Mouse (Mus musculus) stomach, embryonic 15.5 days (tissue): ENCODE measurements around the gene Faim2. TPM values are rescaled to one million over a fixed set of nuclear protein-coding genes. Genes with fewer than 3 reads are reported as not detected.
A peak's percentile ranks its signal among the peaks of the same experiment; 100 is the strongest.

Source experiments
- ATAC-seq: fragments of 200-750 bp; cut with Nextera tagmentation; 2 replicates; pipeline ENCODE4 v1.8.0; 2017; ENCODE audit warnings: low read depth, moderate number of reproducible peaks, moderate TSS enrichment; ENCODE audit not compliant: insufficient read depth, low FRiP score
- H3K27ac ChIP-seq: fragments of 300-500 bp; sonication (generic); 2 replicates; pipeline ENCODE4 v1.5.1; 2015; ENCODE audit warnings: mild to moderate bottlenecking, inconsistent platforms
- H3K27me3 ChIP-seq: fragments of 300-500 bp; sonication (generic); replicated peaks from 2 replicates; pipeline ENCODE4 v1.6.1; 2015; ENCODE audit warnings: inconsistent platforms
- H3K36me3 ChIP-seq: fragments of 300-500 bp; sonication (generic); 2 replicates; pipeline ENCODE4 v1.6.1; 2015; ENCODE audit warnings: inconsistent platforms
- H3K4me1 ChIP-seq: fragments of 300-500 bp; sonication (generic); 2 replicates; pipeline ENCODE4 v1.6.1; 2015; ENCODE audit warnings: inconsistent platforms
- H3K4me2 ChIP-seq: fragments of 300-500 bp; sonication (generic); 2 replicates; pipeline ENCODE4 v1.6.1; 2015; ENCODE audit warnings: mild to moderate bottlenecking, inconsistent platforms
- H3K4me3 ChIP-seq: fragments of 300-500 bp; sonication (generic); replicated peaks from 2 replicates; pipeline ENCODE4 v1.5.1; 2015; ENCODE audit warnings: inconsistent platforms
- H3K9ac ChIP-seq: fragments of 300-500 bp; sonication (generic); 2 replicates; pipeline ENCODE4 v1.6.1; 2015; ENCODE audit warnings: inconsistent platforms
- H3K9me3 ChIP-seq: fragments of 300-500 bp; sonication (generic); 2 replicates; pipeline ENCODE4 v1.6.1; 2016; ENCODE audit warnings: inconsistent platforms
- WGBS: fragments of 180-500 bp; shearing (Covaris S2); methylation state at CpG from one replicate; pipeline ENCODE4 v1.1.7; 2015; 5-methylcytosine and 5-hydroxymethylcytosine counted together
- polyA plus RNA-seq: library from polyadenylated mRNA; unstranded; fragments of >200 nt; fragmentation: Nextera tagmentation; extraction: Ambion mirVana; gene quantifications from 2 replicates; pipeline ENCODE4 v1.2.1, GENCODE M21; 2015

The Faim2 gene
- polyA plus RNA-seq, 1 experiment from 2014 or later, result 0.92 TPM

- peaks cover 21% of the 10 kb centered on the region for H3K4me1 ChIP-seq
- WGBS, result under 1% methylated on average over 39 of the region's 43 CpGs
- peak overlapping the region; percentile 78 for H3K4me2 ChIP-seq
- peak overlapping the region; percentile 63 for H3K9ac ChIP-seq
- peak; percentile 56 for ATAC-seq
- no peaks in the 10 kb centered on the region for H3K27me3 ChIP-seq
- H3K36me3 ChIP-seq, result no peaks in the 10 kb centered on the region
- peak overlapping the region; percentile 70 for H3K4me3 ChIP-seq
- H3K27ac ChIP-seq, result peak overlapping the region; percentile 90
- no peaks in the 10 kb centered on the region for H3K9me3 ChIP-seq
These were observed 70.9 kb downstream of the Faim2 start for GRCm38 (mm10) chr15:99456963-99457605.

- H3K27me3 ChIP-seq, result no peaks in the 10 kb centered on the region
- H3K4me1 ChIP-seq, result peaks cover 21% of the 10 kb centered on the region
- peak overlapping the region; percentile 63; the same call in 1 of the 2 replicates for H3K9ac ChIP-seq
- no peaks in the 10 kb centered on the region for H3K36me3 ChIP-seq
- H3K4me3 ChIP-seq, result peak overlapping the region; percentile 70
- 21% methylated on average over 7 of the region's 7 CpGs for whole genome bisulfite sequencing
- no peaks in the 10 kb centered on the region for H3K9me3 ChIP-seq
- ATAC-seq, result no peak
- H3K4me2 ChIP-seq, result peak overlapping the region; percentile 78
- peak overlapping the region; percentile 90 for H3K27ac ChIP-seq
These were observed 71.5 kb downstream of the Faim2 start for GRCm38 (mm10) chr15:99456338-99456962.

- Histone ChIP-seq H3K4me3 (no peak overlapping the region), H3K36me3 (no peaks in the 10 kb centered on the region), H3K4me2 (peak overlapping the region; percentile 78; the same call in 1 of the 2 replicates), H3K9me3 (no peaks in the 10 kb centered on the region), H3K27ac (no peak overlapping the region), H3K4me1 (peaks cover 21% of the 10 kb centered on the region), H3K27me3 (no peaks in the 10 kb centered on the region), H3K9ac (no peak overlapping the region)
- WGBS, result 83% methylated on average over 3 of the region's 3 CpGs
- no peak for ATAC-seq
These were observed 72.5 kb downstream of the Faim2 start for GRCm38 (mm10) chr15:99455415-99455814.

- no peak overlapping the region for H3K4me3 ChIP-seq
- H3K36me3 ChIP-seq, result no peaks in the 10 kb centered on the region
- no peaks in the 10 kb centered on the region for H3K27me3 ChIP-seq
- H3K4me2 ChIP-seq, result no peak overlapping the region
- peaks cover 23% of the 10 kb centered on the region for H3K4me1 ChIP-seq
- ATAC-seq, result no peak
- H3K9me3 ChIP-seq, result no peaks in the 10 kb centered on the region
- WGBS, result 74% methylated on average over 7 of the region's 7 CpGs
- no peak overlapping the region; the same call in 1 of the 2 replicates for H3K27ac ChIP-seq
- no peak overlapping the region for H3K9ac ChIP-seq
These were observed 73.2 kb downstream of the Faim2 start for GRCm38 (mm10) chr15:99454585-99455279.

- Histone ChIP-seq H3K4me3 (no peak overlapping the region), H3K4me2 (no peak overlapping the region), H3K36me3 (no peaks in the 10 kb centered on the region), H3K27ac (no peak overlapping the region), H3K9ac (no peak overlapping the region), H3K9me3 (no peaks in the 10 kb centered on the region), H3K4me1 (peaks cover 30% of the 10 kb centered on the region), H3K27me3 (no peaks in the 10 kb centered on the region)
- no peak for ATAC-seq
- 66% methylated on average over 11 of the region's 11 CpGs for WGBS
These were observed 74.6 kb downstream of the Faim2 start for GRCm38 (mm10) chr15:99453153-99453900.

- Histone ChIP-seq H3K27me3 (no peaks in the 10 kb centered on the region), H3K9me3 (no peaks in the 10 kb centered on the region), H3K4me3 (no peak overlapping the region), H3K4me1 (peaks cover 13% of the 10 kb centered on the region), H3K9ac (no peak overlapping the region), H3K27ac (peak overlapping the region; percentile 44), H3K4me2 (no peak overlapping the region), H3K36me3 (no peaks in the 10 kb centered on the region)
- ATAC-seq, result peak; percentile 38; the same call in 1 of the 2 replicates
- WGBS, result 57% methylated on average over 8 of the region's 8 CpGs
These were observed 78.1 kb downstream of the Faim2 start for GRCm38 (mm10) chr15:99449751-99450280.

GRCm38 (mm10) chr15:99449131-99449750 lies 78.7 kb downstream of the Faim2 start:
- Histone ChIP-seq H3K36me3 (no peaks in the 10 kb centered on the region), H3K4me1 (peaks cover 11% of the 10 kb centered on the region), H3K27me3 (no peaks in the 10 kb centered on the region), H3K4me2 (no peak overlapping the region), H3K9ac (no peak overlapping the region), H3K27ac (peak overlapping the region; percentile 44), H3K4me3 (no peak overlapping the region), H3K9me3 (no peaks in the 10 kb centered on the region)
- peak; percentile 36 for ATAC-seq
- 62% methylated on average over 9 of the region's 9 CpGs for WGBS

Other genes with a start within 250 kb of the Faim2 start
- gene Prpf40b, start 233.1 kb downstream of the Faim2 start, polyA plus RNA-seq, result 42.8 and 46.3 TPM in 2 replicates
- 0.06 and 0.23 TPM in 2 replicates for gene Fam186b, start 232.3 kb downstream of the Faim2 start, polyA plus RNA-seq
- 18.2 and 21.3 TPM in 2 replicates for gene Fmnl3, start 157.7 kb downstream of the Faim2 start, polyA plus RNA-seq
- gene Tmbim6, start 135.3 kb downstream of the Faim2 start, polyA plus RNA-seq, result 425 and 426 TPM in 2 replicates
- gene Nckap5l, start 70.4 kb downstream of the Faim2 start, polyA plus RNA-seq, result 4.8 and 6.8 TPM in 2 replicates
- gene Bcdin3d, start 53.4 kb downstream of the Faim2 start, polyA plus RNA-seq, result 14.8 and 14.9 TPM in 2 replicates
- gene Aqp2, start 50.9 kb upstream of the Faim2 start, polyA plus RNA-seq, result not detected in 2 replicates
- gene Aqp5, start 62.6 kb upstream of the Faim2 start, polyA plus RNA-seq, result 0.30 and 0.43 TPM in 2 replicates
- gene Aqp6, start 73.2 kb upstream of the Faim2 start, polyA plus RNA-seq, result not detected in 2 replicates
- gene Racgap1, start 123.5 kb upstream of the Faim2 start, polyA plus RNA-seq, result 115 and 124 TPM in 2 replicates
- gene Asic1, start 142.2 kb upstream of the Faim2 start, polyA plus RNA-seq, result 1.6 and 2.3 TPM in 2 replicates
- 24.1 and 27.0 TPM in 2 replicates for gene Smarcd1, start 174.0 kb upstream of the Faim2 start, polyA plus RNA-seq
- gene Gm17349, start 177.3 kb upstream of the Faim2 start, polyA plus RNA-seq, result not detected in 2 replicates
- 4.8 and 5.3 TPM in 2 replicates for gene Gpd1, start 189.3 kb upstream of the Faim2 start, polyA plus RNA-seq
- 156 and 220 TPM in 2 replicates for gene Cox14, start 197.5 kb upstream of the Faim2 start, polyA plus RNA-seq
- gene Cers5, start 244.7 kb upstream of the Faim2 start, polyA plus RNA-seq, result 56.1 and 57.3 TPM in 2 replicates